Mouse (Mus musculus) forebrain, embryonic 16.5 days (tissue): ENCODE measurements around the gene Aatk. TPM values are rescaled to one million over a fixed set of nuclear protein-coding genes. Genes with fewer than 3 reads are reported as not detected.

Experiments
- ATAC-seq: fragments of 200-750 bp; cut with Nextera tagmentation; 2 replicates; pipeline ENCODE4 v1.8.0; 2017; ENCODE audit warnings: mild to moderate bottlenecking, moderate library complexity
- H3K27ac ChIP-seq: fragments of 300-500 bp; sonication (generic); 2 replicates; pipeline ENCODE4 v1.5.1; 2014; ENCODE audit warnings: low read length, control low read depth
- H3K27me3 ChIP-seq: fragments of 300-500 bp; sonication (generic); replicated peaks from 2 replicates; pipeline ENCODE4 v1.6.1; 2014; ENCODE audit warnings: low read length; ENCODE audit not compliant: control insufficient read depth, insufficient read depth
- H3K36me3 ChIP-seq: fragments of 300-500 bp; sonication (generic); 2 replicates; pipeline ENCODE4 v1.6.1; 2014; ENCODE audit not compliant: control insufficient read depth, insufficient read depth
- H3K4me1 ChIP-seq: fragments of 300-500 bp; sonication (generic); replicated peaks from 2 replicates; pipeline ENCODE4 v1.6.1; 2014; ENCODE audit warnings: low read length; ENCODE audit not compliant: control insufficient read depth, insufficient read depth
- H3K4me2 ChIP-seq: fragments of 300-500 bp; sonication (generic); 2 replicates; pipeline ENCODE4 v1.6.1; 2014; ENCODE audit warnings: mild to moderate bottlenecking, low read length, control low read depth
- H3K4me3 ChIP-seq: fragments of 300-500 bp; sonication (generic); replicated peaks from 2 replicates; pipeline ENCODE4 v1.5.1; 2014; ENCODE audit warnings: mild to moderate bottlenecking, low read length, control low read depth
- H3K9ac ChIP-seq: fragments of 300-500 bp; sonication (generic); replicated peaks from 2 replicates; pipeline ENCODE4 v1.6.1; 2014; ENCODE audit warnings: low read depth, low read length, control low read depth
- H3K9me3 ChIP-seq: fragments of 300-500 bp; sonication (generic); 2 replicates; pipeline ENCODE4 v1.6.1; 2016; ENCODE audit warnings: low read length; ENCODE audit not compliant: control insufficient read depth
- WGBS: fragments of 180-500 bp; shearing (Covaris S2); extraction: QIAGEN DNeasy Blood & Tissue Kit; methylation state at CpG from one replicate; pipeline ENCODE4 v1.1.7; 2014; 5-methylcytosine and 5-hydroxymethylcytosine counted together
- polyA plus RNA-seq: library from polyadenylated mRNA; unstranded; fragments of >200 nt; fragmentation: Nextera tagmentation; extraction: Ambion mirVana; gene quantifications from 2 replicates; pipeline ENCODE4 v1.2.1, GENCODE M21; 2015

The Aatk gene
- polyA plus RNA-seq, 1 experiment from 2014 or later: 28.1 TPM

- Histone ChIP-seq H3K27me3 (no peaks in the 10 kb centered on the region), H3K4me1 (no peaks in the 10 kb centered on the region), H3K27ac (no peak overlapping the region), H3K36me3 (no peaks in the 10 kb centered on the region), H3K4me2 (no peak overlapping the region), H3K9ac (no peak overlapping the region), H3K4me3 (no peak overlapping the region), H3K9me3 (no peaks in the 10 kb centered on the region)
- 84% methylated on average over 8 of the region's 8 CpGs for WGBS
- no peak for ATAC-seq
Observed at GRCm38 (mm10) chr11:120060634-120061033, 13.7 kb upstream of the Aatk start.

- no peaks in the 10 kb centered on the region for H3K27me3 ChIP-seq
- no peak for ATAC-seq
Observed at GRCm38 (mm10) chr11:120055953-120056732, 9.2 kb upstream of the Aatk start.

GRCm38 (mm10) chr11:120053846-120054245 lies 6.9 kb upstream of the Aatk start:
- Histone ChIP-seq H3K27ac (no peak overlapping the region), H3K9me3 (no peaks in the 10 kb centered on the region), H3K4me1 (peaks cover 7% of the 10 kb centered on the region), H3K4me2 (no peak overlapping the region), H3K4me3 (no peak overlapping the region), H3K27me3 (no peaks in the 10 kb centered on the region), H3K9ac (no peak overlapping the region), H3K36me3 (no peaks in the 10 kb centered on the region)
- 84% methylated on average over 4 of the region's 4 CpGs for WGBS
- no peak for ATAC-seq

More at GRCm38 (mm10) chr11:120055953-120056732, 9.2 kb upstream of the Aatk start:
- Histone ChIP-seq H3K4me2 (no peak overlapping the region), H3K4me3 (no peak overlapping the region), H3K27ac (no peak overlapping the region), H3K4me1 (peaks cover 5% of the 10 kb centered on the region; the same call in 1 of the 2 replicates), H3K36me3 (no peaks in the 10 kb centered on the region), H3K9me3 (no peaks in the 10 kb centered on the region), H3K9ac (no peak overlapping the region)
- WGBS: 82% methylated on average over 12 of the region's 12 CpGs

- Histone ChIP-seq H3K27me3 (no peaks in the 10 kb centered on the region), H3K9me3 (no peaks in the 10 kb centered on the region), H3K4me3 (no peak overlapping the region), H3K9ac (no peak overlapping the region), H3K27ac (no peak overlapping the region), H3K4me1 (peaks cover 23% of the 10 kb centered on the region), H3K36me3 (no peaks in the 10 kb centered on the region), H3K4me2 (no peak overlapping the region)
- ATAC-seq: no peak
- 89% methylated on average over 9 of the region's 9 CpGs for WGBS
Observed at GRCm38 (mm10) chr11:120052274-120052673, 5.3 kb upstream of the Aatk start.

- no peak overlapping the region for H3K27ac ChIP-seq
Observed at GRCm38 (mm10) chr11:120051124-120051811, 4.3 kb upstream of the Aatk start.

GRCm38 (mm10) chr11:120049067-120049466 lies 2.1 kb upstream of the Aatk start:
- Histone ChIP-seq H3K4me3 (no peak overlapping the region), H3K9me3 (no peaks in the 10 kb centered on the region), H3K4me2 (no peak overlapping the region), H3K4me1 (peaks cover 44% of the 10 kb centered on the region), H3K9ac (no peak overlapping the region), H3K36me3 (no peaks in the 10 kb centered on the region), H3K27ac (no peak overlapping the region), H3K27me3 (no peaks in the 10 kb centered on the region)
- ATAC-seq: no peak
- 88% methylated on average over 8 of the region's 8 CpGs for WGBS

More at GRCm38 (mm10) chr11:120051124-120051811, 4.3 kb upstream of the Aatk start:
- no peaks in the 10 kb centered on the region for H3K36me3 ChIP-seq
- ATAC-seq: no peak
- no peak overlapping the region for H3K4me3 ChIP-seq
- no peaks in the 10 kb centered on the region for H3K27me3 ChIP-seq
- H3K9ac ChIP-seq: no peak overlapping the region
- no peaks in the 10 kb centered on the region for H3K9me3 ChIP-seq
- H3K4me1 ChIP-seq: peaks cover 25% of the 10 kb centered on the region
- H3K4me2 ChIP-seq: no peak overlapping the region
- 40% methylated on average over 14 of the region's 14 CpGs for WGBS

GRCm38 (mm10) chr11:120048252-120048556 lies 1.2 kb upstream of the Aatk start:
- WGBS: 0% methylated on average over 22 of the region's 23 CpGs
- ATAC-seq: peak; percentile 35
- Histone ChIP-seq H3K9ac (peak overlapping the region; percentile 92), H3K27ac (no peak overlapping the region), H3K36me3 (no peaks in the 10 kb centered on the region), H3K27me3 (no peaks in the 10 kb centered on the region), H3K9me3 (no peaks in the 10 kb centered on the region), H3K4me1 (peaks cover 44% of the 10 kb centered on the region), H3K4me3 (peak overlapping the region; percentile 79), H3K4me2 (peak overlapping the region; percentile 84)

- peak overlapping the region; percentile 90 for H3K27ac ChIP-seq
- peak; percentile 19; the same call in 1 of the 2 replicates for ATAC-seq
- H3K9ac ChIP-seq: peak overlapping the region; percentile 92
- H3K4me2 ChIP-seq: peak overlapping the region; percentile 84
- H3K27me3 ChIP-seq: no peaks in the 10 kb centered on the region
- H3K9me3 ChIP-seq: no peaks in the 10 kb centered on the region
- peak overlapping the region; percentile 79 for H3K4me3 ChIP-seq
- H3K36me3 ChIP-seq: no peaks in the 10 kb centered on the region
- 9% methylated on average over 23 of the region's 23 CpGs for WGBS
- peaks cover 44% of the 10 kb centered on the region for H3K4me1 ChIP-seq
Observed at GRCm38 (mm10) chr11:120047531-120048251, 724 bp upstream of the Aatk start.
